Mouse (Mus musculus) spleen, adult 2 months (tissue): ENCODE measurements around the gene Gabarap.
"Not testable (repeated sequence)": the region's sequence is repeated elsewhere in the genome, so short reads cannot be mapped to it uniquely, and the experiment has no call there.

Experiments
- CTCF ChIP-seq: fragments of 200-500 bp; IDR thresholded peaks from 2 replicates; pipeline ENCODE4 v1.5.1; 2011; ENCODE audit warnings: mild to moderate bottlenecking, inconsistent platforms; ENCODE audit not compliant: insufficient read depth, insufficient read length, insufficient replicate concordance; ENCODE audit errors: extremely low read depth
- POLR2A ChIP-seq: fragments of 200-500 bp; IDR thresholded peaks from 2 replicates; pipeline ENCODE4 v1.6.1; 2011; ENCODE audit warnings: low read depth, low read length, inconsistent platforms

DNA sequence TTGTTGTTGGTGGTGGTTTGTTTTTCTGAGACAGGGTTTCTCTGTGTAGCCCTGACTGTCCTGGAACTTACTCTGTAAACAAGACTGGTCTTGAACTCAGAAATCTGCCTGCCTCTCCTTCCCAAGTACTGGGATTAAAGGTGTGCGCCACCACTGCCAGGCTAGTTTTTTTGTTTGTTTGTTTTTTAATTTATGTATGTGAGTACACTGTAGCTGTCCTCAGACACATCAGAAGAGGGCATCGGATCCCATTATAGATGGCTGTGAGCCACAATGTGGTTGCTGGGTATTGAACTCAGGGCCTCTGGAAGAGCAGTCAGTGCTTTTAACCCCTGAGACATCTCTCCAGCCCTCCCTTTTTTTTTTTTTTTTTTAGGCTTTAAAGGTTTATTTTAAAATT is 25.2 kb downstream of the Gabarap start:
- TF ChIP-seq POLR2A, CTCF: not testable (repeated sequence)
